Mouse (Mus musculus) ovary, adult 18-20 months (tissue): ENCODE results near the gene Mcfd2.
A peak's percentile ranks its signal among the peaks of the same experiment; 100 is the strongest.

Experiments
- DNase-seq: peaks from one replicate; pipeline ENCODE4 v3.0.0; 2022; ENCODE audit warnings: low spot score, mixed read lengths

The Mcfd2 gene

GRCm38 (mm10) chr17:87287197-87287777 is 21.6 kb upstream of the Mcfd2 start:
- no peak for DNase-seq

GRCm38 (mm10) chr17:87286481-87287143 is 20.9 kb upstream of the Mcfd2 start:
- no peak for DNase-seq

GRCm38 (mm10) chr17:87285731-87286465 is 20.2 kb upstream of the Mcfd2 start:
- DNase-seq: peak; percentile 33

GRCm38 (mm10) chr17:87284482-87285040 is 18.8 kb upstream of the Mcfd2 start:
- no peak for DNase-seq

- no peak for DNase-seq
These were observed 18.2 kb upstream of the Mcfd2 start for GRCm38 (mm10) chr17:87283755-87284481.

GRCm38 (mm10) chr17:87283055-87283754 is 17.5 kb upstream of the Mcfd2 start:
- no peak for DNase-seq

GRCm38 (mm10) chr17:87282706-87283053 is 16.9 kb upstream of the Mcfd2 start, which contains the start of gene Ttc7:
Ttc7 (plus strand) TSS chr17:87282886.
- DNase-seq: peak; percentile 96

- peak; percentile 87 for DNase-seq
These were observed 16.4 kb upstream of the Mcfd2 start for GRCm38 (mm10) chr17:87282007-87282705.

GRCm38 (mm10) chr17:87275363-87276341 is 9.9 kb upstream of the Mcfd2 start:
- no peak for DNase-seq

- DNase-seq: no peak
These were observed 3.7 kb upstream of the Mcfd2 start for GRCm38 (mm10) chr17:87269454-87269853.

GRCm38 (mm10) chr17:87264927-87265791 is 576 bp downstream of the Mcfd2 start:
- no peak for DNase-seq

- no peak for DNase-seq
These were observed 1.5 kb downstream of the Mcfd2 start for GRCm38 (mm10) chr17:87264054-87264830.

- no peak for DNase-seq
These were observed 2.3 kb downstream of the Mcfd2 start for GRCm38 (mm10) chr17:87263401-87263800.

GRCm38 (mm10) chr17:87255672-87256071 is 10.1 kb downstream of the Mcfd2 start:
- DNase-seq: no peak

- no peak for DNase-seq
These were observed 11.4 kb downstream of the Mcfd2 start for GRCm38 (mm10) chr17:87254384-87254783.

GRCm38 (mm10) chr17:87246103-87246502 is 19.6 kb downstream of the Mcfd2 start:
- no peak for DNase-seq

GRCm38 (mm10) chr17:87237826-87238225 is 27.9 kb downstream of the Mcfd2 start:
- DNase-seq: no peak
